Mouse (Mus musculus) kidney, embryonic 14.5 days (tissue): ENCODE measurements around the gene Pttg1ip. TPM values are rescaled to one million over a fixed set of nuclear protein-coding genes. Genes with fewer than 3 reads are reported as not detected.

Source experiments
- ATAC-seq: fragments of 200-750 bp; cut with Nextera tagmentation; 2 replicates; pipeline ENCODE4 v1.8.0; 2017; ENCODE audit warnings: moderate number of reproducible peaks, mild to moderate bottlenecking, moderate TSS enrichment, moderate library complexity; ENCODE audit not compliant: low FRiP score, low TSS enrichment
- H3K27ac ChIP-seq: fragments of 300-500 bp; sonication (generic); 2 replicates; pipeline ENCODE4 v1.5.1; 2014; ENCODE audit warnings: low read depth, mild to moderate bottlenecking, low read length, moderate library complexity, mixed read lengths
- H3K27me3 ChIP-seq: fragments of 300-500 bp; sonication (generic); 2 replicates; pipeline ENCODE4 v1.6.1; 2014; ENCODE audit warnings: mild to moderate bottlenecking, low read length; ENCODE audit not compliant: control insufficient read depth, insufficient read depth
- H3K36me3 ChIP-seq: fragments of 300-500 bp; sonication (generic); 2 replicates; pipeline ENCODE4 v1.6.1; 2014; ENCODE audit warnings: low read length, mixed read lengths; ENCODE audit not compliant: control insufficient read depth, insufficient read depth
- H3K4me1 ChIP-seq: fragments of 300-500 bp; sonication (generic); 2 replicates; pipeline ENCODE4 v1.6.1; 2014; ENCODE audit warnings: low read length, mixed read lengths; ENCODE audit not compliant: control insufficient read depth, insufficient read depth
- H3K4me2 ChIP-seq: fragments of 300-500 bp; sonication (generic); replicated peaks from 2 replicates; pipeline ENCODE4 v1.6.1; 2014; ENCODE audit warnings: low read depth, mild to moderate bottlenecking, low read length
- H3K4me3 ChIP-seq: fragments of 300-500 bp; sonication (generic); 2 replicates; pipeline ENCODE4 v1.5.1; 2014; ENCODE audit warnings: mild to moderate bottlenecking, low read length
- H3K9ac ChIP-seq: fragments of 300-500 bp; sonication (generic); 2 replicates; pipeline ENCODE4 v1.6.1; 2014; ENCODE audit warnings: low read depth, mild to moderate bottlenecking, low read length, moderate library complexity
- H3K9me3 ChIP-seq: fragments of 300-500 bp; sonication (generic); 2 replicates; pipeline ENCODE4 v1.6.1; 2016; ENCODE audit warnings: low read length; ENCODE audit not compliant: control insufficient read depth
- WGBS: fragments of 180-500 bp; shearing (Covaris S2); extraction: QIAGEN DNeasy Blood & Tissue Kit; methylation state at CpG from one replicate; pipeline ENCODE4 v1.1.7; 2014; 5-methylcytosine and 5-hydroxymethylcytosine counted together
- polyA plus RNA-seq: library from polyadenylated mRNA; unstranded; fragments of >200 nt; fragmentation: Nextera tagmentation; extraction: Ambion mirVana; gene quantifications from 2 replicates; pipeline ENCODE4 v1.2.1, GENCODE M21; 2014

Gene Pttg1ip
- 104 and 144 TPM in 2 replicates for polyA plus RNA-seq

GRCm38 (mm10) chr10:77581408-77582284 is at the start of gene Pttg1ip:
TSS of gene Pttg1ip (plus strand) at chr10:77581720.
- no peaks in the 10 kb centered on the region for H3K9me3 ChIP-seq
- ATAC-seq, result peak; percentile 97
- H3K27me3 ChIP-seq, result no peaks in the 10 kb centered on the region
- H3K9ac ChIP-seq, result peak within 1 kb of the TSS; percentile 78
- peaks cover 13% of the 10 kb centered on the region; the same call in 1 of the 2 replicates for H3K4me1 ChIP-seq
- H3K36me3 ChIP-seq, result 0 out of 2 replicates have a peak, but pooled peaks cover 5% of the 10 kb centered on the region
- under 1% methylated on average over 64 of the region's 64 CpGs for WGBS
- H3K27ac ChIP-seq, result peak within 1 kb of the TSS; percentile 95
- peak within 1 kb of the TSS; percentile 87 for H3K4me3 ChIP-seq
- H3K4me2 ChIP-seq, result peak within 1 kb of the TSS; percentile 91

- no peak overlapping the region for H3K4me2 ChIP-seq
- no peaks in the 10 kb centered on the region for H3K4me1 ChIP-seq
- no peaks in the 10 kb centered on the region for H3K27me3 ChIP-seq
- H3K27ac ChIP-seq, result no peak overlapping the region
- no peak overlapping the region for H3K4me3 ChIP-seq
- no peak for ATAC-seq
- 78% methylated on average over 1 of the region's 1 CpGs for WGBS
- H3K9ac ChIP-seq, result no peak overlapping the region
- no peaks in the 10 kb centered on the region for H3K36me3 ChIP-seq
- H3K9me3 ChIP-seq, result no peaks in the 10 kb centered on the region
These were observed 49.5 kb upstream of the Pttg1ip start for GRCm38 (mm10) chr10:77532020-77532413.

- no peak for ATAC-seq
- no peaks in the 10 kb centered on the region for H3K9me3 ChIP-seq
- no peaks in the 10 kb centered on the region for H3K4me1 ChIP-seq
- H3K27ac ChIP-seq, result no peak overlapping the region
- H3K4me2 ChIP-seq, result no peak overlapping the region
- H3K9ac ChIP-seq, result no peak overlapping the region
- H3K4me3 ChIP-seq, result no peak overlapping the region
- H3K27me3 ChIP-seq, result no peaks in the 10 kb centered on the region
- H3K36me3 ChIP-seq, result no peaks in the 10 kb centered on the region
- 56% methylated on average over 8 of the region's 8 CpGs for WGBS
These were observed 44.8 kb upstream of the Pttg1ip start for GRCm38 (mm10) chr10:77536727-77537126.

- H3K9me3 ChIP-seq, result no peaks in the 10 kb centered on the region
- no peak overlapping the region for H3K4me2 ChIP-seq
- H3K27me3 ChIP-seq, result no peaks in the 10 kb centered on the region
- H3K36me3 ChIP-seq, result no peaks in the 10 kb centered on the region
- ATAC-seq, result no peak
- 77% methylated on average over 11 of the region's 11 CpGs for WGBS
- no peak overlapping the region for H3K4me3 ChIP-seq
- no peaks in the 10 kb centered on the region for H3K4me1 ChIP-seq
- H3K9ac ChIP-seq, result no peak overlapping the region
- H3K27ac ChIP-seq, result no peak overlapping the region
These were observed 44.0 kb upstream of the Pttg1ip start for GRCm38 (mm10) chr10:77537215-77538209.

GRCm38 (mm10) chr10:77539320-77539945 is 42.1 kb upstream of the Pttg1ip start:
- H3K27ac ChIP-seq, result no peak overlapping the region
- no peak for ATAC-seq
- H3K4me2 ChIP-seq, result no peak overlapping the region
- no peaks in the 10 kb centered on the region for H3K27me3 ChIP-seq
- no peak overlapping the region for H3K4me3 ChIP-seq
- H3K36me3 ChIP-seq, result no peaks in the 10 kb centered on the region
- no peaks in the 10 kb centered on the region for H3K4me1 ChIP-seq
- H3K9ac ChIP-seq, result no peak overlapping the region
- no peaks in the 10 kb centered on the region for H3K9me3 ChIP-seq
- WGBS, result 71% methylated on average over 7 of the region's 7 CpGs

- Histone ChIP-seq H3K4me1 (no peaks in the 10 kb centered on the region), H3K9me3 (no peaks in the 10 kb centered on the region), H3K4me3 (no peak overlapping the region), H3K27ac (no peak overlapping the region), H3K27me3 (no peaks in the 10 kb centered on the region), H3K36me3 (no peaks in the 10 kb centered on the region), H3K4me2 (no peak overlapping the region), H3K9ac (no peak overlapping the region)
- no peak for ATAC-seq
- WGBS, result 84% methylated on average over 4 of the region's 4 CpGs
These were observed 40.9 kb upstream of the Pttg1ip start for GRCm38 (mm10) chr10:77540576-77541102.

- Histone ChIP-seq H3K4me3 (no peak overlapping the region), H3K27me3 (no peaks in the 10 kb centered on the region), H3K9ac (no peak overlapping the region), H3K4me2 (no peak overlapping the region), H3K9me3 (no peaks in the 10 kb centered on the region), H3K36me3 (no peaks in the 10 kb centered on the region), H3K4me1 (no peaks in the 10 kb centered on the region), H3K27ac (no peak overlapping the region)
- 81% methylated on average over 10 of the region's 10 CpGs for WGBS
- no peak for ATAC-seq
These were observed 39.5 kb upstream of the Pttg1ip start for GRCm38 (mm10) chr10:77541864-77542666.

GRCm38 (mm10) chr10:77543226-77543625 is 38.3 kb upstream of the Pttg1ip start:
- Histone ChIP-seq H3K4me1 (no peaks in the 10 kb centered on the region), H3K36me3 (no peaks in the 10 kb centered on the region), H3K9ac (no peak overlapping the region), H3K9me3 (no peaks in the 10 kb centered on the region), H3K27ac (no peak overlapping the region), H3K4me3 (no peak overlapping the region), H3K27me3 (no peaks in the 10 kb centered on the region), H3K4me2 (no peak overlapping the region)
- 44% methylated on average over 7 of the region's 7 CpGs for WGBS
- no peak for ATAC-seq
